Mouse (Mus musculus) gastrocnemius, adult 8-10 months (tissue): ENCODE measurements around the gene Slc4a8. TPM values are rescaled to one million over a fixed set of nuclear protein-coding genes. Genes with fewer than 3 reads are reported as not detected.

ENCODE experiments used
- DNase-seq, 2 experiments: peaks; one replicate each; pipeline ENCODE4 v3.0.0; 2022; ENCODE audit warnings: low spot score in 2 of 2
- total RNA-seq, 4 experiments: library from RNA; stranded (reverse); gene quantifications; 2 replicates each; pipeline ENCODE4 v1.2.4; 2022

The Slc4a8 gene
- total RNA-seq, 4 experiments from 2014 or later: 0.65 to 1.6 (median 1.2) TPM

GRCm38 (mm10) chr15:100829775-100830174 is 68.2 kb downstream of the Slc4a8 start:
- DNase-seq: no peak

- DNase-seq: no peak
Observed at GRCm38 (mm10) chr15:100830682-100831081, 69.1 kb downstream of the Slc4a8 start.

- no peak for DNase-seq
Observed at GRCm38 (mm10) chr15:100832144-100832543, 70.6 kb downstream of the Slc4a8 start.

GRCm38 (mm10) chr15:100832784-100833183 is 71.2 kb downstream of the Slc4a8 start:
- DNase-seq: no peak

GRCm38 (mm10) chr15:100836729-100837128 is 75.2 kb downstream of the Slc4a8 start:
- DNase-seq: no peak

GRCm38 (mm10) chr15:100838607-100839207 is 77.2 kb downstream of the Slc4a8 start:
- DNase-seq: no peak

- DNase-seq: no peak
Observed at GRCm38 (mm10) chr15:100844336-100844735, 82.8 kb downstream of the Slc4a8 start.

GRCm38 (mm10) chr15:100845049-100845879 is 83.7 kb downstream of the Slc4a8 start:
- DNase-seq: no peak

GRCm38 (mm10) chr15:100847193-100847592 is 85.6 kb downstream of the Slc4a8 start:
- DNase-seq: no peak

GRCm38 (mm10) chr15:100857586-100857985 is 96.0 kb downstream of the Slc4a8 start:
- no peak for DNase-seq

GRCm38 (mm10) chr15:100860856-100861255 is 99.3 kb downstream of the Slc4a8 start:
- DNase-seq: no peak

GRCm38 (mm10) chr15:100865556-100865955 is 104.0 kb downstream of the Slc4a8 start:
- DNase-seq: no peak

GRCm38 (mm10) chr15:100869558-100869957 is 108.0 kb downstream of the Slc4a8 start, which contains the start of gene Scn8a:
Scn8a (plus strand) TSS chr15:100869858.
- DNase-seq: no peak

- DNase-seq: no peak
Observed at GRCm38 (mm10) chr15:100870001-100870774, 108.6 kb downstream of the Slc4a8 start.

- no peak for DNase-seq
Observed at GRCm38 (mm10) chr15:100870775-100871106, 109.2 kb downstream of the Slc4a8 start.

- DNase-seq: no peak
Observed at GRCm38 (mm10) chr15:100871107-100872011, 109.8 kb downstream of the Slc4a8 start.

- peak in 1 of 2 experiments; percentile 13 for DNase-seq
Observed at GRCm38 (mm10) chr15:100873155-100873554, 111.6 kb downstream of the Slc4a8 start.
